Mouse (Mus musculus) T-helper 1 cell (primary cell): Measurements from ENCODE around the gene Isy1.
"Not testable (repeated sequence)": the region's sequence is repeated elsewhere in the genome, so short reads cannot be mapped to it uniquely, and the experiment has no call there.

ENCODE experiments used
- in situ Hi-C: fragments of 300-600 bp; cut with MboI, MseI; formaldehyde crosslinking; loops from one replicate; pipeline ENCODE4 v1.15.1; 2025; ENCODE audit warnings: high pct_unique_total_duplicates

Gene Isy1

DNA sequence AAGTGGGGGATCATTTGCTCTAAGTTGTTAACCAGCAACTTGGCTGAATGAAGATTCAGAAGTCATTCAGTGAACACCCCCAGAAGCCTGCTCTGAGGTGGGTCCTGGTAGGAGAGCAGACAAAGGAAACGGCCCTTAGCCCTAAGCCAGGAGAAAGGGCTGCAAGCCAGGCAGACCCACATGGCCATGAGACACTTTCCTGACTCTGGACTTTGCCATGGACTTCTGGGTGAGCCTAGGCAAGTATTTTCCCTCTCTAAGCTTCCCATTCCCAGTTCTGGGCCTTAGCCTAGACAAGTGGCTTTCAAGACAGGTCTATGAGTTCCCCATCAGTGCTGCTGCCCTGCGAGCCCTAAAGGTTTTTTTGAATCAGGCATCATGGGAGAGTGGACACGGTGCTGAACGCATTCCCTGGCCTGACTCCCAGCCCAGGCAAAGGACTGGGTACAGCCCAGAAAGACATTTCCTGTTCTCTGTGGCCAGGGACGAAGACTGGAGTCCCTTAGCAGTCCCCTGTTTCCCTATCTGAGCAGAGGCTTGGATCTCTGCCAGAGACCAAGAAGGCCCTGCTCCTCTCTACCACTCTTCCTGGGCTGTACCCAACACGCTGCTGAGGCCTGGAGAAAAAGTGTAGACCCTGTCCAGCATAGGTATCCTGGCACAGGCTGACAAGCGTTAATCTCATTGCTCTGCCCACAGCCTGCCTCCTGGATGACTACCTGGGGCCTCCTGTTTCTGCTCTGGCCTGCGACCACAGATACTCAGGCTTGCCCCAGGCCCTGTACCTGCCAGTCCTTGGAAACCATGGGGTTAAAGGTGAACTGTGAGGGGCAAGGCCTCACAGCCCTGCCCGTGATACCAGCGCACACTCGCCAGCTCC, 60.1 kb downstream of the Isy1 start:
- in situ Hi-C loops: no loop called here

DNA sequence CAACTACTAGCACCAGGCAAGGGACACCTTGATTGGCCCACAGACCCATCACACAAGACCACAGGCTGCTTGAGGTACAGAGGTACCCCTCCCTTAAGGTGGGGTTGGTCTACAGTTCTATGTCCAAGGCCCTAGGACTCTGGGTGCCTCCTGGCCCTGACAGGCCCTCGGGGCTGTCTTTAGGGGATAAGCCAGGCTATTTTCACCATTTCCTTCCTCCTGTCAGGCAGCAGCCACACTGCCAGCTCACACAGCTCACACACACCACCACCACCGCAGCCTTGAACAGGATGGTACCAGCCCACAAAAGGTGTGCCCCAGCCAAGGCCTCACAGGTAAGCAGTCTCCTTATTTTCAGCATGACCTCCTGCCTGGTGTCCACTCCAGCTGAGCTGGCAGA, 60.8 kb downstream of the Isy1 start, which contains the start of gene Gp9:
Gp9 (plus strand) TSS at position 231 of the 400 bp plus-strand sequence.
- in situ Hi-C loops: no loop called here

DNA sequence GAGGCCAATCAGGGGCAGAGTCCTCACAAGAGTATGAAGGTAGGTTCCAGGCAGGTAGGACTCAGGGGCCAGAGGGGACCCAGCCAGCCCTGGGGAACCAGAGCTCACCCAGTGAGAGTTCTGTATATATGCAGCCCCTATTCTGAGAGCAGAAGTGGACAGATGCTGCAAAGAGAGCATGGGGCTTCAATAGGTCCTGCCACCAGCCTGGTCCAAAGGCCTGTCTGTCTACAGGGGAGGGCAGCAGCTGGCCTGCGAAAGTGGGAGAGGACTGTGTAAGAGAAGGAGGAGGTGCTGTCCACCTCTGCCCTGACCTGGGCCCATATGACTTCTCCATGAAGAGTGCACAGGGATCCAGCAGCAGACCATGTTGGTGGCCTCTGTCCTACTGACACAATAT, 61.9 kb downstream of the Isy1 start:
- in situ Hi-C loops: no loop called here

DNA sequence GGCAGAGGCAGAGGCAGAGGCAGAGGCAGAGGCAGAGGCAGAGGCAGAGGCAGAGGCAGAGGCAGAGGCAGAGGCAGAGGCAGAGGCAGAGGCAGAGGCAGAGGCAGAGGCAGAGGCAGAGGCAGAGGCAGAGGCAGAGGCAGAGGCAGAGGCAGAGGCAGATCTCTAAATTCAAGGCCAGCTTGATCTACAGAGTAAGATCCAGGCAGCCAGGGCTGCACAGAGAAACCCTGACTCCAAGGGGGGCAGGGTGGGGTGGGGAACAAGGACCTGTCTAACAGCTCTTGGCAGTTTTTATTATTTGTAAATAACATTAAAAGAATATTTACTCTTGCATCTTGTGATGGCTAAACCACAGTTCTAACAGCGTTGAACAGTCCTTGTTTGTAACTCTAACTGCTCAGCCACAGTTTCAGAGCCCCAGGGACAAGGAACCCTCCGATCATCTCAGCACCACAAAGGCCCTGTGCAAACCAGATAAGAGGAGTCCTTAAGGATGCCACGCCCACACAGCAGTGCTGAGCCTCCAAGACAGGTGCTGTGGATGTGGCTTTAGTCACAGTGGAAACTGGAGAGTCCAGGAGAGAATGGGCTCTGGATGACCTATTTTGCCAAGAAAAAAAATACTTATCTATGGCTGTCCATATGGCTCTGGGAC, 62.9 kb downstream of the Isy1 start:
- in situ Hi-C loops: no loop called here

DNA sequence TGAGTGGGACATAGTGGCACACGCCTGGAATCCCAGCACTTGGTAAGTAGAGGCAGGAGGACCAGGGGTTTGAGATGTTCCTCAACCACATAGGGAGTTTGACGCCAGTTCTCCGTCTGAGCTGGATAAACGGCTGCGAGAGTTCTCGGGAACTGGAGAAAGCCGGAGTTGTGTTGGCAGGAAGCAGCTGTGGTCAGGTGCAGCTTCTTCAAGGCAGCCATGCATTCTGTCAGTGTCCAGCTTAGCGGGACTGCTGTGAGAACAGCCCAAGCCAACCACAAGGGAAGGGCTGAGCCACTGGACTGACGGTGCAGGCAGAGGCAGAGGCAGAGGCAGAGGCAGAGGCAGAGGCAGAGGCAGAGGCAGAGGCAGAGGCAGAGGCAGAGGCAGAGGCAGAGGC, 63.7 kb downstream of the Isy1 start:
- in situ Hi-C loops: no loop called here

DNA sequence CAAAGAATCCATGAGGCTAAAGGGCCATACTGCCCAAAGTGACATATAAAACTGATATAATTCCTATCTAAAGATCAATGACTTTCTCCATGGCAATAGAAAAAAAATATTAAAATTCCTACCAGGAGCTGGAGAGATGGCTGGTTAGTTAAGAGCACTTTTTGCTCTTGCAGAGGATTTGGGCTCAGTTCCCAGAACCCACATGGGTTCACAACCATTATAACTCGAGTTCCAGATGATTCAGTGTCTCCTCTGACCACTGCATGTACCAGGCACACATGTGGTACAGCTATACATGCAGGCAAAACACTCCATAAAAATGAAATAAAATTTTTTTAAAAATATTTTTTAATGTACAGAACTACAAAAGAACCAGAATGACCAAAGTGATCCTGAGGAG, 64.1 kb downstream of the Isy1 start:
- in situ Hi-C loops: no loop called here

DNA sequence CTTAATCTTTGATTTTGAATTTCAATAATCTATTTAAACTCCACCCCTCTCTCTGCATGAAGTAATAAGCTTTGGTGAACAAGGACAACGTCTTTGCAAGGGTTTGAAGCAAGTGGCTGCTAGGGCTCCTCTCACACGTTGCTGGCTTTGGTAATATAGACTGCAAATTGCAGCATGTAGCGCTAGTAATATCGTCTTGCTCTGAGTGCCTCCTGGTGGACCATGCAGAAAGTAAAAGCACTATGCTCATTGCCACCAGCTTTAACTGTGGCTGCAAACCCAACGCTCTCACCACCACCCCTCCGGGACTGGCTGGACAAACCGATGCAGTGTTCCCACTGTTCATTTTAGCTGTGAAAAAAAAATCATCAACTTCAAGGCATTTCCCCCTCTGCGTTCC, 68.0 kb downstream of the Isy1 start:
- in situ Hi-C loops: no loop called here

DNA sequence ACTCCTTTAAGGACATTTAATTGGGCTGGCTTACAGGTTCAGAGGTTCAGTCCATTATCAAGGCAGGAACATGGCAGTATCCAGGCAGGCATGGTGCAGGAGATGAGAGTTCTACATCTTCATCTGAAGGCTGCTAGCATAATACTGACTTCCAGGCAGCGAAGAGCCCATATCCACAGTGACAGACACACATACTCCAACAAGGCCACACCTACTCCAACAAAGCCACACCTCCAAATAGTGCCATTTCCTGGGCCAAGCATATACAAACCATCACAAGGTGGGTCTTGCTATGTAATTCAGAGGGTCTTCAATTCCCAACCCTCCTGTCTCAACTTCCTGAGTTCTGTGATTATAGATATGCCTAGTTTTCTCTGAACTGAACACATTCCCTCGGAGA, 74.3 kb downstream of the Isy1 start:
- in situ Hi-C loops: not testable (repeated sequence)
